Mouse (Mus musculus): Measurements from ENCODE around the gene Xpo4. TPM values are rescaled to one million over a fixed set of nuclear protein-coding genes. Genes with fewer than 3 reads are reported as not detected.

Xpo4 gene
- polyA plus RNA-seq, 2 experiments, result 15.5 to 27.4 TPM

GRCm38 (mm10) chr14:57707100-57707893, 42.1 kb upstream of the Xpo4 start:
- Histone ChIP-seq H3K27me3 (ENCODE audit: control insufficient read depth, insufficient read depth, low read length) (no peaks in the 10 kb centered on the region), H3K9ac (ENCODE audit: low read depth, low read length, severe bottlenecking) (peak overlapping the region; percentile 12; the same call in 1 of the 2 replicates), H3K4me1 (ENCODE audit: control insufficient read depth, insufficient read depth, low read length) (0 out of 2 replicates have a peak, but pooled peaks cover 2% of the 10 kb centered on the region), H3K4me2 (replicated peaks; ENCODE audit: low read depth, low read length, severe bottlenecking) (no peak overlapping the region), H3K36me3 (ENCODE audit: control insufficient read depth, insufficient read depth, low read length) (peaks cover 38% of the 10 kb centered on the region), H3K4me3 (replicated peaks; ENCODE audit: low read length) (no peak overlapping the region), H3K27ac (replicated peaks; ENCODE audit: low read depth, low read length) (peak overlapping the region; percentile 71), H3K9me3 (ENCODE audit: control insufficient read depth, low read length) (no peaks in the 10 kb centered on the region)
- ATAC-seq (ENCODE audit: low FRiP score, low read depth) (no peak), DNase-seq (ENCODE audit: low spot score) (peak; percentile 49)
- TF ChIP-seq POLR2A (IDR thresholded peaks at IDR 0.05; ENCODE audit: borderline replicate concordance, extremely low read depth, insufficient read depth, insufficient read length), result no peak
- WGBS, result 65% methylated on average over 18 of the region's 18 CpGs

- no peak for DNase-seq (ENCODE audit: low spot score)
Measured at GRCm38 (mm10) chr14:57706760-57707099, 41.5 kb upstream of the Xpo4 start.

GRCm38 (mm10) chr14:57705759-57706158, 40.5 kb upstream of the Xpo4 start:
- Histone ChIP-seq H3K9me3 (ENCODE audit: control insufficient read depth, low read length) (no peaks in the 10 kb centered on the region), H3K36me3 (ENCODE audit: control insufficient read depth, insufficient read depth, low read length) (peaks cover 44% of the 10 kb centered on the region)
- no peak for TF ChIP-seq POLR2A (IDR thresholded peaks at IDR 0.05; ENCODE audit: borderline replicate concordance, extremely low read depth, insufficient read depth, insufficient read length)

More at GRCm38 (mm10) chr14:57706760-57707099, 41.5 kb upstream of the Xpo4 start:
- TF ChIP-seq POLR2A (IDR thresholded peaks at IDR 0.05; ENCODE audit: borderline replicate concordance, extremely low read depth, insufficient read depth, insufficient read length), result no peak
- Histone ChIP-seq H3K4me1 (ENCODE audit: control insufficient read depth, insufficient read depth, low read length) (0 out of 2 replicates have a peak, but pooled peaks cover 5% of the 10 kb centered on the region), H3K4me2 (replicated peaks; ENCODE audit: low read depth, low read length, severe bottlenecking) (no peak overlapping the region), H3K27me3 (ENCODE audit: control insufficient read depth, insufficient read depth, low read length) (no peaks in the 10 kb centered on the region), H3K9me3 (ENCODE audit: control insufficient read depth, low read length) (no peaks in the 10 kb centered on the region), H3K4me3 (replicated peaks; ENCODE audit: low read length) (no peak overlapping the region), H3K27ac (replicated peaks; ENCODE audit: low read depth, low read length) (no peak overlapping the region), H3K36me3 (ENCODE audit: control insufficient read depth, insufficient read depth, low read length) (peaks cover 43% of the 10 kb centered on the region), H3K9ac (ENCODE audit: low read depth, low read length, severe bottlenecking) (0 out of 2 replicates have a peak overlapping the region, but pooled peaks have one; percentile 12)
- 93% methylated on average over 4 of the region's 4 CpGs for WGBS
- ATAC-seq (ENCODE audit: low FRiP score, low read depth), result no peak

GRCm38 (mm10) chr14:57705075-57705474, 39.8 kb upstream of the Xpo4 start:
- H3K4me1 ChIP-seq (ENCODE audit: control insufficient read depth, insufficient read depth, low read length), result 0 out of 2 replicates have a peak, but pooled peaks cover 5% of the 10 kb centered on the region
- WGBS, result 87% methylated on average over 4 of the region's 4 CpGs
- H3K9ac ChIP-seq (ENCODE audit: low read depth, low read length, severe bottlenecking), result no peak overlapping the region
- no peaks in the 10 kb centered on the region for H3K9me3 ChIP-seq (ENCODE audit: control insufficient read depth, low read length)
- ATAC-seq (ENCODE audit: low FRiP score, low read depth) (no peak), DNase-seq (ENCODE audit: low spot score) (no peak)
- no peak overlapping the region for H3K27ac ChIP-seq (replicated peaks; ENCODE audit: low read depth, low read length)
- no peaks in the 10 kb centered on the region for H3K27me3 ChIP-seq (ENCODE audit: control insufficient read depth, insufficient read depth, low read length)
- peaks cover 48% of the 10 kb centered on the region for H3K36me3 ChIP-seq (ENCODE audit: control insufficient read depth, insufficient read depth, low read length)
- no peak for TF ChIP-seq POLR2A (IDR thresholded peaks at IDR 0.05; ENCODE audit: borderline replicate concordance, extremely low read depth, insufficient read depth, insufficient read length)
- no peak overlapping the region for H3K4me2 ChIP-seq (replicated peaks; ENCODE audit: low read depth, low read length, severe bottlenecking)
- H3K4me3 ChIP-seq (replicated peaks; ENCODE audit: low read length), result no peak overlapping the region

More at GRCm38 (mm10) chr14:57705759-57706158, 40.5 kb upstream of the Xpo4 start:
- H3K4me1 ChIP-seq (ENCODE audit: control insufficient read depth, insufficient read depth, low read length), result 0 out of 2 replicates have a peak, but pooled peaks cover 5% of the 10 kb centered on the region
- ATAC-seq (ENCODE audit: low FRiP score, low read depth) (no peak), DNase-seq (ENCODE audit: low spot score) (no peak)
- H3K4me2 ChIP-seq (replicated peaks; ENCODE audit: low read depth, low read length, severe bottlenecking), result no peak overlapping the region
- H3K27me3 ChIP-seq (ENCODE audit: control insufficient read depth, insufficient read depth, low read length), result no peaks in the 10 kb centered on the region
- 80% methylated on average over 4 of the region's 4 CpGs for WGBS
- no peak overlapping the region for H3K27ac ChIP-seq (replicated peaks; ENCODE audit: low read depth, low read length)
- H3K9ac ChIP-seq (ENCODE audit: low read depth, low read length, severe bottlenecking), result no peak overlapping the region
- H3K4me3 ChIP-seq (replicated peaks; ENCODE audit: low read length), result no peak overlapping the region

- Histone ChIP-seq H3K36me3 (ENCODE audit: control insufficient read depth, insufficient read depth, low read length) (peaks cover 75% of the 10 kb centered on the region), H3K9ac (ENCODE audit: low read depth, low read length, severe bottlenecking) (no peak overlapping the region), H3K27me3 (ENCODE audit: control insufficient read depth, insufficient read depth, low read length) (no peaks in the 10 kb centered on the region), H3K9me3 (ENCODE audit: control insufficient read depth, low read length) (no peaks in the 10 kb centered on the region), H3K27ac (replicated peaks; ENCODE audit: low read depth, low read length) (peak overlapping the region; percentile 52; the same call in 1 of the 2 replicates), H3K4me1 (ENCODE audit: control insufficient read depth, insufficient read depth, low read length) (0 out of 2 replicates have a peak, but pooled peaks cover 3% of the 10 kb centered on the region), H3K4me3 (replicated peaks; ENCODE audit: low read length) (no peak overlapping the region), H3K4me2 (replicated peaks; ENCODE audit: low read depth, low read length, severe bottlenecking) (no peak overlapping the region)
- ATAC-seq (ENCODE audit: low FRiP score, low read depth), result no peak
- no peak for TF ChIP-seq POLR2A (IDR thresholded peaks at IDR 0.05; ENCODE audit: borderline replicate concordance, extremely low read depth, insufficient read depth, insufficient read length)
- no peak for DNase-seq (ENCODE audit: low spot score)
- WGBS, result 56% methylated on average over 12 of the region's 12 CpGs
Measured at GRCm38 (mm10) chr14:57701915-57702477, 36.8 kb upstream of the Xpo4 start.

Measured in limb, embryonic 14.5 days (tissue).